Mouse (Mus musculus): ENCODE data around the gene Akap2.

GRCm38 (mm10) chr4:57833060-57833459 lies 115.6 kb downstream of the Akap2 start:
- TF ChIP-seq CTCF (IDR thresholded peaks at IDR 0.05; ENCODE audit: low read depth, low read length) (no peak), POLR2AphosphoS5 (IDR thresholded peaks at IDR 0.05; ENCODE audit: insufficient replicate concordance, low read depth, low read length) (no peak), GATA1 (IDR thresholded peaks at IDR 0.05; ENCODE audit: borderline replicate concordance, low read length) (no peak), TAL1 (conservative IDR thresholded peaks at IDR 0.05; ENCODE audit: low read depth, low read length) (no peak)
